Mouse (Mus musculus): ENCODE results near the gene Zdhhc19.
A peak's percentile ranks its signal among the peaks of the same experiment; 100 is the strongest.
"Not testable (repeated sequence)": the region's sequence is repeated elsewhere in the genome, so short reads cannot be mapped to it uniquely, and the experiment has no call there.

The Zdhhc19 gene

DNA sequence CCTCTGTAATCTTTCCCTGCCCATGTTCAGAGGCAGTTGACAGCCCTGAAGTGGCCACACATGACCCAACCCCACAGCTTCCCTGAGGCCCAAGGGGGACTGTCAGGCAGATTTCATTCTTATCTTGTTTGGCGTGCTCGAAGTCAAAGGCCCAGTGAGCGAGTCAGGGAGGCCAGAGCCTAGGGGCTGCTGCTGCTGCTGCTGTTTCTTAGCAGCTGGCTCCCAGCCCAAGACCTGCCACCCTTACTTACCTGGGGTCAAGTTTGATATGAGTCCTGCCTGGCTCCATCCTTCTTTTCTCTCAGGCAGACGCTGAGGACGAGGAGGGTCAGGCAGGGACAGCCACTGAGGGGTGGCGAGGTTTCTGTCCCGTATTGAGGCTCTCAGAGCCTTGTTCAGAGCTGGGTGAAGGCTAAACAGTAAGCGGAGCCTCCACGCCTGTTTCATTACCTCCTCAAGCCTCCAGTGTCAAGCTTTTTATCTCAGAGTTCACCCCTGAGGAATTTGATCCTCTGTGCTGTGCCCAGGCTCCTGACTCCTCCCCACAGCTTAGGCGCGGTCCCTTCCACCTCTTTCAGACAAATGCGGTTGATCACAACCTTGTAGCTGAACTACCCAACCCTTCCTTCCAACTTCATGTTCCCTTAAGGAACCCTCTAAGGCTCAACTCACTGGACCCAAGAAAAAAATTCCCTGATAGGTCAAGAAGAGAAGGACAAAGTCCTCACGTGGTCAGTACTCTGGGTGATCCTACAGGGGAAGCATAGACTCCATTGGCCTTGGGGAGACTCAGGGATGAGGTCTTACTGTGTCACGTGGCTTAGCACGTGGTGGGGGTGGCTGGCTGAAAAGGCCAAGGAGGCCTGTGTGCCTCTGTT lies 8.6 kb upstream of the Zdhhc19 start, which contains the start of gene Slc51a:
Gene Slc51a, minus strand, starts transcription at position 646 of the 878 bp plus-strand sequence.
- no peak for DNase-seq (ENCODE audit: low spot score)

DNA sequence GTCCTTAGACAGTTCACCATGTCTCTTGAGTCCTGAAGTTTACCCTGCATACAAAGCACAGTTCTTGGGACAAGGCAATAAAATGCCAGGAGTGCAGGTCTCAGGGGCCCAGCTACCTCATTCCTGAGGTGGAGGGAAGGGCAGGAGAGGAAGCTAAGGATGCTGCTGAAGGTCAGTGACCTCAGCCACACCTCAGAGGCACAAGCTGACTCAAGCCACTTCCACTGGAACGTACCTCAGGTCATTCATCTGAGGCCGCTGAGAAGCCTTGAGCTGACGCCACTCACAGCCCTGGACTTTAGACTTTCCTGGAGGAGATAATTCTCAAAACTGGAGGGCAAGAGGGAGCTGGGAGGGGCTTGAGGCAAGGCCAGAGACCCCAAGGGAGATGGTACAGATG lies 7.1 kb upstream of the Zdhhc19 start:
- no peak for DNase-seq (ENCODE audit: low spot score)

DNA sequence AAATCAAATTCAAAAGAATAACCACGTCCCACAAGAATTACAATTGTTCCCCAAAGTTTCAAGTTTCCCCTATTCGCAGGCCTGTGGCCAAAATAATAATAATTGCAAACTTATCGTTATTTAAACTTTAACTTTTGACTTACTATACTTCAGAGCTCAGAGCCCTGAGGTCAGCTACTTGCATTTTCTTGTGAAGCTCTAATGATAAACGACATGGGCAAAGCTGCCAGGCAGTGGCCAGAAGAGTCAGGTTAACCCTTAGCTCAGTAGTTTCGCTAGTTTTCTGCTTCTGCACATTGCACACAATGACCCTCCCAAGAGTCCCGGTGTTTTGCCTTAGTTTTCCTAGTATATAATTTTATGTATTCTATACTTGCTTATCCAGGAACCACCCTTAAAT lies 1.7 kb upstream of the Zdhhc19 start:
- DNase-seq (ENCODE audit: low spot score), result not testable (repeated sequence)

DNA sequence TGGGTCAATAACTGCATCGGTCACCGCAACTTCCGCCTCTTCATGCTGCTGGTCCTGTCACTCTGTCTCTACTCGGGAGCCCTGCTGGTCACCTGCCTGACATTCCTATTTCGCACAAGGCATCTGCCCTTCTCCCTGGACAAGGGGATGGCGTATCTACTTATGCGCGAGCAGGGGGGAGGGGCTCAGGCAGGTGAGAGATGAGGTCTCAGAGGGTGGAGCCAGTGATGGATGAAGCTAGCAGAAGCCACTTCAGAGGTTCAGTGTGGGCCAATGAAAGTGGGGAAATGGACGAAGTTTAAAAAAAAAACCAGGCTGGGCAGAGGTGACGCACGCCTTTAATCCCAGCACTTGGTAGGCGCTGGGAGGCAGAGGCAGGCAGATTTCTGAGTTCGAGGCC lies 2.9 kb downstream of the Zdhhc19 start:
- no peak for DNase-seq (ENCODE audit: low spot score)

DNA sequence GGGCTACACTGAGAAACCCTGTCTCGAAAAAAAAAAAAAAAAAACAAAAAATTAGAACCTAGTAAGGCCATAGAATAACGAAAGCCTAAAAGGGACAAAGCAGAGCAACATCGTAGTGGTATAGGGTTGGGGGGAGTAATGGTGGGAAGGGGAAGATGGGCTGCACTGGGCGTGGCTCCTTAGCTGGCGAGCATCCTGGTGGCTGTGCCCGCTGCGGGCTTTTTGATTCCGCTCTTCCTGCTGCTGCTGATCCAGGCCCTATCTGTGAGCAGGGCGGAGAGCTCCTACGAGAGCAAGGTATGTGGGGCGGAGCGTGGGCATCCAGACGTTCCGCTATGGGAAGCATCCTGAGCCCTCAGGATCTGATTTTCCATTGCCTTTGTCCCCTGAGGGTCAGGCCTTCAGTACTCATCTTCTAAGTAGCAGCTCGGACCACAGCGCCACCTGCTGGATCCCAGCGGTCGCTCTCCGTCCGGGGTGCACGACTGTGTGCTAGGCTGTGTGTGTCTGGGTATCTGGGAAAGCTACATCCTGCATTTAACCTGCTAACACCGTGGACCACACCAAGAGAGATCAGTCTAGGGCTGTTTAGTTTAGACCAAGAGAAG lies 3.5 kb downstream of the Zdhhc19 start:
- peak; percentile 87 for DNase-seq (ENCODE audit: low spot score)

DNA sequence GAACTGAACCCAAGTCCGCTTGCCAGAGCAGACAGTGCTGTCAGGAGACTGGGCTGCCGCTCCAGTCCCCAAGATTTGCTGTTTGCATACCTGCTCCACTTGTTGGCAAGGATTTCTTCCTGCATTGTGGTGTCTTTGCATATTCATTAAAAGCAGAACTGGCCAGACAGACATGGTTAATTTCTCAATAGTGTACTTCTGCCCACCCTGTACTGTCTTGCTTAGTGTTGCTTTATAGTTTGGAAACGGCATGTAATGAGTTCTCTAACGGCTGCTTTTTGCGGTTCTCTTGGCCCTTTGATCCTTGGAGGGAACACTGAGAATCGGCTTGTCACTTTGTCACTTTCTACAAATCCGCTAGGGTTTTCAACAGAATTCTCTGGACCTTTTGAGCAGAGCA lies 5.4 kb downstream of the Zdhhc19 start:
- no peak for DNase-seq (ENCODE audit: low spot score)

DNA sequence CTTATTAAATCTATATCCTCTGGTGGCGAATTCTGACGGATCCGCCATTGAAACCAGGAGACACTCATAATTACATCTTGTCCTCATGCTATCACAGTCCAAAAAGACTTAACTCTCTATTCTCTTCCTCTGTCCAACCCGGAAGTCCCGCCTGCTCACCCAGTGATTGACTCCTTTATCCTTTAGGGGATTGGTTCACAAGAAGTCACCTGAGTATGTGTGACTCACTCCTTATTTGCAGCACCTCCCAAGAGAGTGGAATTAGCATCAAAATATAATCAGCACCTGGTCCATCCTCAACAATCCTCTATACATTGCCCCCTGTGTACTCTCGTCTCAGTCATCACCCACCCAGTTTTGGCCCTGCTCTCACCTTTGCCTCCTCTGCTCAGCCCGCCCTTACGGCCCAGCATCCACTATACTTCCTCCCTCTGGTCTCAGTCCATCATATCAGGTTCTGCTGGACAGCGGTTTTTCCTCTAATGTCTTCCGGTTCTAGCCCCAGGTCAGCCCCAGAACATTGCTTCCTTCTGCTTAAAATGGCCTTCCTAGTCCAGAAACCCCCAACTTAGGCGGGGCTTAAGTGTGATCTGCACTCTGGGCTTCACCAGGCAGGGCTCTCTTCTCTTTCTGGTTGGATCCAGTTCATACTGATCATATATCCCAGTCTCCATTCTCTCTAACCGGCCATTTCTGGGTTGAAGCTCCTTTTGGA lies 6.7 kb downstream of the Zdhhc19 start:
- DNase-seq (ENCODE audit: low spot score), result no peak

DNA sequence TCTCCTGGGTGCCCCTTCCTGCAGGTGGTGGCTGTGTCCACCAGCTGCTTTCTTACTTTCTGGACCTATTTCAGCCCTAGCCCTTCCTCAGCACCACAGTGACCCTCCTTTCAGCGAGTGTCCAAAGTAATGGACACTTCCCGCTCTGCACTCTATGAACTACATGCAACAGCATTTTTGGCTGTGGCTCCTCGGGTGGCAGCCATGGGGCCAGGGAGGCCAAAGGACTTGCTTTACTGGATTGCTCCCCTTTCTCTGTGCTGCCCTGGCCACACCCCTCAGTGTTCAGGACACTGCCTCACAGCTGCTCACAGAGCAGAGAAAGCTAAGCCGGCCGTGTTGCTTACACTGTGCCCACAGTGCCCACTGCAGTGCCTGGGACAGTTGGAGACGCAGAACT lies 7.6 kb downstream of the Zdhhc19 start:
- DNase-seq (ENCODE audit: low spot score), result no peak

DNA sequence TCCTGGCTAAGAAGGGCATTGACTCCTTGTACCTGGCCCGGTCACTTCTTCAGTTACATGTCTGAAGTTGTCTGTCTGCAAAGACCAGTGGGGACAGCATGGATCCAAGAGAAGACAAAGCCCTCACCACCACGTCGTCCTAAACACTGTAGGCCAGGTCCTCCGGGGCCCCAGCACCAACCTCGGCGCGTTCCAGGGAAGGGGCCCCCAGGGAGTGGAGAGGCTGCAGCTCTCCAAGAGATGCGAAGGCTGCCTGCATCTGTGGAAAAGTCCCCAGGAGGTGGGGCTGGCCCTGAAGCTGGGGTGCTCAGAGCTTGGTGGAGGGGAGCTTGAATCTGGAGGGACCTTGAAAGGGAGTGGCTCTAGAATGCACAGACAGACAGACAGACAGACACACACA lies 10.2 kb downstream of the Zdhhc19 start:
- DNase-seq (ENCODE audit: low spot score), result no peak

DNA sequence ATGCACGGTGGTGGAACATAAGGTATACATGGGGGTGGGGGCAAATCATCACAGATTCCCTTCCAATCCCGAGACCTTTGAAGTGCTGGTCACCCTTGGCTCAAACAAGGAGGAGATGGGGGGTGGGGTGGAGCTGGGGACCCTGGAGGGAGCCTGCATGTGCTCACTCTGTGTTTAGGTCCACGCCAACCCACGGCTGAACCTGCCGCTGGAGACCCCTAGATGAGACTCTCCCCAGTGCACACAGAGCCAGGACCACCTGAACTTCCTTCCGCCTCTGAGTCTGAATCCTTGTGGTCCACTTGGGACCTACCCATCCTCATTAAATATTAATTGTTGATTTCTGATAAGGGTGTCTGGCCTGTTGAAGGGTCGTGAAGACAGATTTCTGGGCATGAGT lies 10.8 kb downstream of the Zdhhc19 start:
- no peak for DNase-seq (ENCODE audit: low spot score)

DNA sequence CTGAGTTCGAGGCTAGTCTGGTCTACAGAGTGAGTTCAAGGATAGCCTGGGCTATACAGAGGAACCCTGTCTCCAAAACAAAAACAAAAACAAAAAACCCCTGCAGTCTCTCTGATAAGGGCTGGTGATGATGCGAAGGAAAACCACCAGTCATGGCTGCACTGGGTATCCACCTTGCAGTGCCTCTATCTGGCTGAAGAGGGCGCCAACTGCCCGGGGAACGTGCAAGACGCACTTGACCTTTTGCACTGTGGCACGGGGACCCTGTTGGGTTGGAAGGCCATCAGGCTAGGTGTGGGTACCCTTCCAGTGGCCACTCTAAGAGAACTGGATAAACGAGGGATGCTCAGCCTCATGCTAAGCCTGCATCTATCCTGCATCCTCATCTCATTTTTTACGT lies 11.3 kb downstream of the Zdhhc19 start:
- peak; percentile 56 for DNase-seq (ENCODE audit: low spot score)

DNA sequence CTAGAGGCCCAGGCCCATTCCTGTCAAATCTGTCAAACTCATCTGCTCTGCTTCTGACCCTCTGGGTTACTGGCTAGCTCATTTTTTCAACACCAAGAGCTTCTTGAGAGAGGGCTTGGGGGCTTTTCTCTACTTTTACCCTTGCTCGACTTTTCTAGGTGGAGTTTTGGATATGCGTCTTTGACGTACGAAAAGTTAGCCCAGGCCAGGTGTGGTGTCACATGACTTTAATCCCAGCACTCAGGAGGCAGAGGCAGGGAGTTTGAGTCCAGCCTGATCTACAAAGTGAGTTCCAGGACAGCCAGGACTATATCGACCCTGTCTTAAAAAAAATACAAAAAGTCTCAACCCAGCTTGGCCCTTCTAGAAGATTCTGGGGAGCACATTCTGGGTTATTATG lies 12.0 kb downstream of the Zdhhc19 start:
- DNase-seq (ENCODE audit: low spot score), result no peak

DNA sequence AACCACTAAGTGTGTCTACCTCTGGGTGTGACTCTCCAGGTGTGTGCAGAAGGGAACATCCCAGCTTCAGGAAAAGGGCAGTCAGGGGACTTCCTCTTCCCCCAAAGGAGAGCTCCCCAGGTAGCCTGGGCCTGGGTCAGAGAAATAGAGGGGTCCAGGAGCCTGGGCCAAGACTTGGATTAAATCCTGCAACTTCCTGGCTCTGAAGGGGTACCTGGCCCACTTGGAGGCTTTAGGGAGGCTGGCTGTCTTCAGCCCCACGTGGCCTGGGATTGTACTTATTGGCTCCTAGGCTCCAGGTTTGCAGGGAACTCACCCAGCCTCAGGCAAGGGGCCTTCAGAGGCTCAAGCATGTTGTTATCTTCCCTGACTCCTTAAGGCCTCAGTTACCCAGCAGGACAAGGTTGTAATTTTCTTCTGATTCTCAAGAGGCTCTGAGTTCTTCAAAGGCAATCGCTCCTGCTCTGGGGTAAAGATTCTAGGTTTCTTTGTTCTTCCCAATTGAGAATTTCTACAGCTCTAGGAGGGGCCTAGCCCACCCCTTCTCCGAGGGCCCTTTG lies 12.5 kb downstream of the Zdhhc19 start:
- DNase-seq (ENCODE audit: low spot score), result no peak

DNA sequence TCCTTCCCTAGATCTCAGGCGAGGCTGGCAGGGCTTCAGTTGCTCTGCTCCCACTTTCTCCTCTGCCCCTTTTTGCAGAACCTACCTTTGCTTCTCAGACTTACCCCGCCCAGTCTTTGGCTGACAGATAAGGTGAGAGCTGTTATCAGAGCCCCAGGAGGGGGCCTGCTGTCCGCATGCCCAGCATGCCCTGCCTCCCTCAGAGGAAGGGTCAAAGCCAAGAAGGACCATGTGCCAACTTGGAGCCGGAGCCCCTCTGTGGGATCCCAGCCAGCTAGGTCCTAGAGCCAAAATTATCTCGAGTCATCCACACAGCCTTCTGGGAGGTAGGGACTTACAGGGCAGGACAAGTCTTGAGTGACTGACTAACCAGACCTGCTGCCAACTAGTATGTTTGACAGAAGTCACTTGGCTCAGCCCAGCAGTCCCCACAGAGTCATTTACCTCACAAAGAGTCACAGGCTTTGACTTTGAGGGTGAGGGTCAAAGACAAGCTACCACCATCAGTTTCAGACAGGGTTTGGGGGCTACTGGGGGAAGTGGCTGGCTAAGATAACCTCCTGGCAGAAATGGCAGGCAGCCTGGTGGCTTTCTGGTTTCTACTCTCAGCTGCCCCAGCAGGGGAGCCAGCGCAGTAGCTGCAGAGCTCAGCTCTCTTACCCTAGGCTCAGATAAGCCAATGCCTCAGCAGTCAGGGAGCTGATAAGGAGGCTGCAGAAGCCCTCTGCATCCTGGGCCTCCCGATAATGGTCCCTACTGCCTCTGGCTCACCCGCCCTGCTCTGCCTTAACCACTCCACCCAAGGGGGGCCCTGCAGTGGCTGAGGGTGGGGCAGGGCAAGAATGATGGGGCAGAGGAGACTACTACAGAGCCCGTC lies 13.2 kb downstream of the Zdhhc19 start:
- DNase-seq (ENCODE audit: low spot score), result no peak

DNA sequence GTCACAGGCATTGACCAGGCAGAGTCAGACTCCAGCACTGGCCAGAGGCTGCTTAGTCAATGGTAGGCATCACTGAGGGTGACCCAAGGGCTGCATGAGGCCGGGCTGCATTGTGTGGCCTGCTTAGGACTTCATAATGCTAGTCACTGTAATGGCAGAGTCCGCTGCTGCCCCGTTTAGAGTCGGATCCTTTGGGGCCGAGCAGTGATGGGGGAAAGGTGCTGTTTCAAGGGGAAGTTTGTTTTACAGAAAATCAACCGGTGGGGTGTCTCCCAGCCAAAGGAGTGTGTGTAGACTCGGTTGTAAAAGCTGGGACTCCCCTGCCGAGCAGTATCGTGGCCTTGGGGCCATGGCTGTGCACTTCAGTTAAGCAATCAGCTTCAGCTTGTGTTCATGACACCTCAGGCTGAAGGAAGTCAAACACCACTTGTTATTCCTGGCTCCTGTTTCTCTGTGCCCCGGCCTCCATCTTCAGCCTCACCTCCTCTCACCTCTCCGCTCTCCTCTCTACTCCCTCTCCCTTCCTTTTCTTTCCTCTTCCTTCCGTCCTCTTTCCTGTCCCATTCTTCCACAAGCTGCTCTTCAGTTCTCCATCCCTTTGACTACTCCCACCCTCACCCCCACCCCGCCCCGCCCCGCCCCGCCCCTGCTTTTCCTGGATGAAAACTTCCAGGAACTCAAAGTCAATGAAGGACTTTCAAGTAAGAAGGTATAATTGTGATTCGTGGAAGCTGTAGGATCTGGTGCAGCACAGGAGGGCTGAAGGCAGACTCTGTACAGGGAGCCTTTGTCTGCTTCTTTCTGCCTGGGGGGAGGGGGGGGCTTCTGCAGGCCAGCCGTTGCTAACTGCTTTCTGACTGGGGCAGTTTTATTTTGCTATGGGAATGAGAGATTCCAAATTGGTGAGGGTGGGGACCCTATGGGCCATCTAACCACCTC lies 14.6 kb downstream of the Zdhhc19 start:
- DNase-seq (ENCODE audit: low spot score), result no peak

DNA sequence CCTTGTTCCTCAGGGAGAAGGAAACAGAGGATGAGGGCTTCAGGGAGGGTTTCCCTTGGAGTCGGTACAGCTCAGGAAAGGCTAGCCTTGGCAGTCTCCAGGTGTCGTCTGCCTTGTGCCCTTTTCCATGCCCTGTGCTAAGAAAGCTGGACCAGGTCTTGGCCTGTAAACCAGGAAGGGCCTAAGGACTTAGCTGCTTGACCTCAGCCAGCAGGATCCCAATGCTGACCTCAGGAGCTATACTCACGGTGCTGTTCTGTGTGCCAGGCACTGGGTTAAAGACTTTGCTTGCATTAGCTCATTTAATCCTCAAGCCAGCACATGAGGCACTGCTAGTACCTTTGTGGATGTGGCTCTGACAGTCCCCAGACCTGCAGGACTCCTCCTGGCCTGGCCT lies 15.3 kb downstream of the Zdhhc19 start:
- no peak for DNase-seq (ENCODE audit: low spot score)

DNA sequence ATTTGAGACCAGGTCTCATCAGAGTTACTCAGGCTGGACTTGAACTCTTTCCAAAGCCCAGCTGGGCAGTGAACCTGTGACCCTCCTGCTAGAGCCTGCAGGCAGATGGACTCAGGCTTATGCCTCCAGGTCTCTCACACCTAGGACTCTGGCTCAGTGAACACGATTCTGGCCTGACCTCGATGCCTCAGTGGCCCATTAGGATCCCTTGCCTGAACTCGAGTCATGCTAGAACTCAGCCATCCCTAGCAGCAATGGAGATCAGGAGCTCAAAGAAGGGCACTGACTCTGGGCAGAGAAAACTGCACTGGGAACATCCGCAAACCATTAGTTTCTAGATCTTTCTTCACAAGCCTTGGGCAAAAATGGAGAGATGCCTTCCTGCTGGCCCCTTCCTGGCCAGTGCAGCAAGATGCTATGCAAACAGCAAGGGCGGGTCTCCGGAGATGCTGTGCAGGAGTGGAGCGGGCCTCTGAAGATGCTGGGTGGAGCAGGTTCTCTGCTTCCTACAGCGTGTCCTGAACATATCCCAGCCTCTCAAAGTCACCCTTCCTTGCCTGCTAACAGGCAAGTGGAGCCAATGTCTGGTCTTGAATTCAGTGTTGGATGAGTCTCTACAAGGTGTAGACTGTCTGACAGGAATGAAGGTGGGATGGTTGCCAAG lies 15.9 kb downstream of the Zdhhc19 start:
- no peak for DNase-seq (ENCODE audit: low spot score)

DNA sequence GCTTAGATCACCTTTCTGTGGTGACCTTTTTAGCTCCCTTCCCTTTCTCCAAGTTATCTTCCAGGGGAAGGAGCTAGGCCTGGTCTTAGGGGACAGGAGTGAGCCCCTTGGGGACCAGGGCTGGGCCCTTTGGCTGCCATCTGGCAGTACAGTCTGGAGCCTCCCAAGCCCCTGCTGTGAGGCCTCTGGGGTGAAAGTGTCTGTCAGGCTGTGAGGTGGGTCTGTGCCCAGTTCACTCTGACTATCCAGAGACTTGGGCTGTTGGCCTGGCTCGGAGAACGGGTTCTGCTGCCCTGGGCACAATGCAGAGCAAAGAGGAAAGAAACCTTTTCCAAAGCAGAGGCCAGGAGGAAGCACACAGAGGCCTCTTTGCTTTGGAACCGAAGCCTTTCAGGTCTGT lies 16.9 kb downstream of the Zdhhc19 start:
- no peak for DNase-seq (ENCODE audit: low spot score)

DNA sequence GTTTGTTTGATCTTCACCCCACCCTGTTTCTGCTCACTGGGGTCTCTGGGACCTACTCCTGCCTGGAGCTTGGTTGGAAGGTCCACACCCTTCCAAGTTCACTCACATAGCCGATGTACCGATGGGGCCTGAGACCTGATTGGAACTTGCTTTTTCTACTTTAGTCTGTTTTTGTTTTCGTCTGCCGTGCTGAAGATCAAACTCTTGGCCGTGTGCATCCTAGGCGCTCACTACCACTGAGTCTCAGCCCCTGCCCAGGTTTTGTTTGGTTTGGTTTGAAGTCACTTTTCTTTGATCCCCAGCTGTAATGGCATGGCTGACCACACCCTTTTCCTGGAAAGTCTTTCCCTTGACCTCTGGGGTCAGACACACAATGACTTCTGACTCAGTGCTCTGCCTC lies 17.3 kb downstream of the Zdhhc19 start:
- no peak for DNase-seq (ENCODE audit: low spot score)

DNA sequence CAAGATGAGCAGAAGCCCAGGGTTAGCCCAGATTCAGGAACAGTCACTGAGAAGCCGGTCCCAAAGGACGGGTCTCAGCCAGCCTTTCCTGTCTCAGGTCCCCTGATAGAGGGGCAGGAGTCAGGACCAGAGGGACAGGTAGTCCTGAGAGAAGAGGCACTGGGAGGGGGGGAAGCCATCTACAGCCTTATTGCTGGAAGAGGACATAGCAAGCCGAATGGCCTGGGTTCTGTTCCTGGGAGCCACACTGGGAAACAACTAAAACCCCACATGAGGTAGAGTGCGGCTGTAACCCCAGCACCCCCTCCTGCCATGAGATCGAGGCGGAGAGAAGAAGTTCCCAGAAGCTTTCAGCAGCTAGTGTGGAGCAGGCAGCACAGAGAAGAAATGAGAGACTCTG lies 17.9 kb downstream of the Zdhhc19 start:
- no peak for DNase-seq (ENCODE audit: low spot score)
